Mouse (Mus musculus) MEL (cell line): ENCODE data around the gene Atp6v1g1. TPM values are rescaled to one million over a fixed set of nuclear protein-coding genes. Genes with fewer than 3 reads are reported as not detected.

Experiments
- DNase-seq: peaks from one replicate; pipeline ENCODE4 v3.0.0; 2011; ENCODE audit warnings: low read depth, low spot score
- H3K27ac ChIP-seq: 2 replicates; pipeline ENCODE4 v1.5.1; 2012; ENCODE audit warnings: low read depth, mild to moderate bottlenecking, control low read depth, low read length, moderate library complexity; ENCODE audit not compliant: control insufficient read depth
- H3K27me3 ChIP-seq, 2 experiments: fragments of 150-350 bp in 1 of 2; sonication (generic) in 1 of 2; 2 replicates each; pipeline ENCODE4 v1.6.1; 2012; ENCODE audit warnings: low read length in 2 of 2, mild to moderate bottlenecking in 2 of 2, improper control_type of control experiment in 1 of 2, moderate library complexity in 1 of 2; ENCODE audit not compliant: insufficient read depth in 2 of 2, control insufficient read depth in 1 of 2
- H3K36me3 ChIP-seq, 2 experiments: 2 replicates each; pipeline ENCODE4 v1.6.1; 2012 to 2014; ENCODE audit warnings: low read length in 2 of 2, improper control_type of control experiment in 1 of 2, inconsistent platforms in 1 of 2, mild to moderate bottlenecking in 1 of 2; ENCODE audit not compliant: insufficient read depth in 2 of 2, control insufficient read depth in 1 of 2
- H3K4me1 ChIP-seq, 2 experiments: fragments of 150-350 bp in 1 of 2; sonication (generic) in 1 of 2; 2 replicates each; pipeline ENCODE4 v1.6.1; 2012; ENCODE audit warnings: low read length in 2 of 2, improper control_type of control experiment in 1 of 2, mild to moderate bottlenecking in 1 of 2; ENCODE audit not compliant: insufficient read depth in 2 of 2, control insufficient read depth in 1 of 2
- H3K4me3 ChIP-seq, 2 experiments: fragments of 150-350 bp in 1 of 2; sonication (generic) in 1 of 2; 2 replicates each; pipeline ENCODE4 v1.5.1; 2012; ENCODE audit warnings: low read depth in 2 of 2, low read length in 2 of 2, mild to moderate bottlenecking in 2 of 2, moderate library complexity in 2 of 2, control low read depth in 1 of 2, improper control_type of control experiment in 1 of 2; ENCODE audit not compliant: control insufficient read depth in 1 of 2, insufficient read depth in 1 of 2
- H3K79me2 ChIP-seq: 2 replicates; pipeline ENCODE4 v1.6.1; 2012; ENCODE audit warnings: mild to moderate bottlenecking, low read length, moderate library complexity; ENCODE audit not compliant: control insufficient read depth, poor library complexity, insufficient read depth
- H3K9ac ChIP-seq: 2 replicates; pipeline ENCODE4 v1.6.1; 2012; ENCODE audit warnings: low read depth, mild to moderate bottlenecking, control low read depth, low read length, moderate library complexity; ENCODE audit not compliant: control insufficient read depth, poor library complexity, severe bottlenecking
- H3K9me3 ChIP-seq: fragments of 150-350 bp; sonication (generic); replicated peaks from 2 replicates; pipeline ENCODE4 v1.6.1; 2012; ENCODE audit warnings: mild to moderate bottlenecking, low read length, improper control_type of control experiment, moderate library complexity; ENCODE audit not compliant: insufficient read depth
- BHLHE40 ChIP-seq: IDR thresholded peaks from 2 replicates; pipeline ENCODE4 v1.6.1; 2012; ENCODE audit warnings: low read depth, mild to moderate bottlenecking, inconsistent platforms, low read length, improper control_type of control experiment, borderline replicate concordance
- CHD1 ChIP-seq: IDR thresholded peaks from 2 replicates; pipeline ENCODE4 v1.6.1; 2012; ENCODE audit warnings: low read depth, mild to moderate bottlenecking, inconsistent platforms, low read length, improper control_type of control experiment
- CHD2 ChIP-seq: IDR thresholded peaks from 2 replicates; pipeline ENCODE4 v1.6.1; 2011; ENCODE audit warnings: low read length, improper control_type of control experiment
- ELF1 ChIP-seq: IDR thresholded peaks from 2 replicates; pipeline ENCODE4 v1.6.1; 2014; ENCODE audit warnings: low read depth, mild to moderate bottlenecking, inconsistent platforms, low read length, improper control_type of control experiment, moderate library complexity
- EP300 ChIP-seq, 2 experiments: IDR thresholded peaks; 2 replicates each; pipeline ENCODE4 v1.6.1; 2011; ENCODE audit warnings: improper control_type of control experiment in 2 of 2, low read length in 2 of 2, low read depth in 1 of 2, mild to moderate bottlenecking in 1 of 2
- GATA1 ChIP-seq: IDR thresholded peaks from 2 replicates; pipeline ENCODE4 v1.6.1; 2011; ENCODE audit warnings: low read depth, low read length, improper control_type of control experiment
- JUND ChIP-seq: IDR thresholded peaks from 2 replicates; pipeline ENCODE4 v1.6.1; 2011; ENCODE audit warnings: low read depth, mild to moderate bottlenecking, improper control_type of control experiment, low read length
- KAT2A ChIP-seq: conservative IDR thresholded peaks from 2 replicates; pipeline ENCODE4 v1.6.1; 2012; ENCODE audit warnings: low read depth, low read length, improper control_type of control experiment, inconsistent platforms
- MAFK ChIP-seq: IDR thresholded peaks from 2 replicates; pipeline ENCODE4 v1.6.1; 2011; ENCODE audit warnings: low read depth, mild to moderate bottlenecking, low read length, improper control_type of control experiment, borderline replicate concordance
- MAZ ChIP-seq: IDR thresholded peaks from 2 replicates; pipeline ENCODE4 v1.6.1; 2012; ENCODE audit warnings: low read depth, mild to moderate bottlenecking, inconsistent platforms, low read length, improper control_type of control experiment
- MYB ChIP-seq: IDR thresholded peaks from 2 replicates; pipeline ENCODE4 v1.6.1; 2011; ENCODE audit warnings: mild to moderate bottlenecking, low read depth, low read length, improper control_type of control experiment
- MYC ChIP-seq: IDR thresholded peaks from 2 replicates; pipeline ENCODE4 v1.6.1; 2011; ENCODE audit warnings: low read depth, mild to moderate bottlenecking, low read length, improper control_type of control experiment, moderate library complexity
- NELFE ChIP-seq: IDR thresholded peaks from 2 replicates; pipeline ENCODE4 v1.6.1; 2011; ENCODE audit warnings: low read depth, low read length, improper control_type of control experiment
- POLR2A ChIP-seq, 2 experiments: IDR thresholded peaks; 2 replicates each; pipeline ENCODE4 v1.6.1; 2011 to 2012; ENCODE audit warnings: low read length in 2 of 2, mild to moderate bottlenecking in 2 of 2, control low read depth in 1 of 2, improper control_type of control experiment in 1 of 2, low read depth in 1 of 2, moderate library complexity in 1 of 2; ENCODE audit not compliant: control insufficient read depth in 1 of 2, insufficient read depth in 1 of 2, poor library complexity in 1 of 2
- POLR2AphosphoS5 ChIP-seq: IDR thresholded peaks from 2 replicates; pipeline ENCODE4 v1.6.1; 2012; ENCODE audit warnings: low read depth, borderline replicate concordance, mild to moderate bottlenecking, inconsistent platforms, low read length, moderate library complexity, mixed read lengths
- RAD21 ChIP-seq: IDR thresholded peaks from 2 replicates; pipeline ENCODE4 v1.6.1; 2011; ENCODE audit warnings: mild to moderate bottlenecking, low read depth, low read length, improper control_type of control experiment
- SMC3 ChIP-seq: IDR thresholded peaks from 2 replicates; pipeline ENCODE4 v1.6.1; 2011; ENCODE audit warnings: low read depth, low read length, improper control_type of control experiment
- TAL1 ChIP-seq: IDR thresholded peaks from 2 replicates; pipeline ENCODE4 v1.6.1; 2012; ENCODE audit warnings: mild to moderate bottlenecking, inconsistent platforms, low read length, moderate library complexity, mixed read lengths
- TBP ChIP-seq: IDR thresholded peaks from 2 replicates; pipeline ENCODE4 v1.8.0; 2011; ENCODE audit warnings: low read depth, low read length, improper control_type of control experiment
- UBTF ChIP-seq: IDR thresholded peaks from 2 replicates; pipeline ENCODE4 v1.6.1; 2012; ENCODE audit warnings: low read depth, mild to moderate bottlenecking, inconsistent platforms, low read length, improper control_type of control experiment, moderate library complexity, borderline replicate concordance; ENCODE audit not compliant: insufficient read depth
- polyA plus RNA-seq, 2 experiments: library from polyadenylated mRNA; stranded (reverse) in 1 of 2; unstranded in 1 of 2; fragments of >175 nt in 1 of 2; fragments of >200 nt in 1 of 2; gene quantifications; 2 replicates each; pipeline versions ENCODE4 v1.2.1 to v1.2.4; 2012; ENCODE audit warnings: low replicate concordance in 2 of 2, low read depth in 1 of 2; ENCODE audit not compliant: insufficient read length in 2 of 2, insufficient read depth in 1 of 2, missing spikeins in 1 of 2
- total RNA-seq: library from RNA; depleted of rRNA; stranded (reverse); fragments of 300-350 nt; gene quantifications from 2 replicates; pipeline ENCODE4 v1.2.3, GENCODE M21; 2012

The Atp6v1g1 gene
- total and polyA plus RNA-seq, 3 experiments, result 122 to 164 TPM; not detected in 1

DNA sequence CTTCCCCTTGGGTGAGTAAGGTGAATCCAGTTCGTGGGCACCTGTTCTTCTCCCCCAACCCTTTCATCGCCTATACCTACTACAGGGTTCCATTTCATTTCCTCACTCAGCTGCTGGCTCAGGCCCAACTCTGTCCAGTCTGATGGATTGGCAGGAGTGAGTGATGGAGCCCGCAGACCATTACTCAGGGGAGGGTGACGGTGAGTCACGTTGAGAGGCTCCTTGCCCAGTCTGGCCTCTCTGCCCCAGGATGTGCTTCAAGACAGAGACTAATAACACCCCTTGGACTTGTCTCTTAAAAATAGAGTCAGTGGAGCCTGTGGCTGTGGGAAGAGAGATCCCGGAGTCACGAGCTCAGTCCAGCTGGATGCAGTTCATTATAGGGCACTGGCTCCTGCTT lies 14.2 kb upstream of the Atp6v1g1 start:
- Histone ChIP-seq H3K4me1 (no peaks in the 10 kb centered on the region), H3K27me3 (no peaks in the 10 kb centered on the region)
- TF ChIP-seq TAL1 (no peak), SMC3 (no peak), CHD1 (no peak), RAD21 (no peak), MYB (no peak), MYC (no peak), ELF1 (no peak), MAZ (no peak), KAT2A (no peak), NELFE (no peak), BHLHE40 (no peak), POLR2A (IDR thresholded peaks at IDR 0.05; ENCODE audit: control insufficient read depth in 1 of 2, insufficient read depth in 1 of 2, low read depth in 1 of 2, low read length in 2 of 2, poor library complexity in 1 of 2) (no peak), MAFK (no peak), TBP (no peak), UBTF (no peak), POLR2AphosphoS5 (no peak), GATA1 (no peak), JUND (no peak)
- TF ChIP-seq, all 39 proteins: peak for 0

DNA sequence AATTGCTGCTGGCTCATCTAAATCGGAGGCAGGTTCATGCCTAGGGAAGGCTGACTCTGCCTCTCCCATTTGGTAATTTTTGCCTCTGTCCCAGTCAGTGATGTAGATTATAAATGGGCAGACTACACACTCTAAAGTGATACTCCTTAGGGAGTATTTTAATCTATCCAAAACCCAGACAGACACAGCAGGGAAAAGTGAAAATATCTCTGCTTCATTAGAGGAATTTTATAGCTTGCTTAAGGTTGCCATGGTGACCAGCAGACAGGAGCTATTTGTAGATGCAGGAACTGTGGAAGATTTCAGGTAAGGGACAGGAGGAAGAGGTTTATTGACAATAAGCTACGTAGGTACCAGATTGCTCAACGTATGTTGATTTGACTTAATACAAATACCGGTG lies 7.0 kb upstream of the Atp6v1g1 start:
- H3K27ac ChIP-seq, result no peak overlapping the region

More for the DNA sequence above, 14.2 kb upstream of the Atp6v1g1 start:
- Histone ChIP-seq H3K9ac (no peak overlapping the region), H3K9me3 (no peaks in the 10 kb centered on the region), H3K79me2 (no peaks in the 10 kb centered on the region), H3K36me3 (no peaks in the 10 kb centered on the region), H3K27ac (no peak overlapping the region), H3K4me3 (no peak overlapping the region)
- DNase-seq, result no peak

More for the DNA sequence above, 7.0 kb upstream of the Atp6v1g1 start:
- DNase-seq, result no peak
- no peaks in the 10 kb centered on the region for H3K9me3 ChIP-seq
- no peak overlapping the region for H3K9ac ChIP-seq
- H3K27me3 ChIP-seq, result no peaks in the 10 kb centered on the region; a peak in 1 of 4 replicates
- no peaks in the 10 kb centered on the region for H3K4me1 ChIP-seq
- TF ChIP-seq CHD2 (no peak), EP300 (IDR thresholded peaks at IDR 0.05; ENCODE audit: low read depth in 1 of 2, low read length in 2 of 2) (no peak)
- H3K4me3 ChIP-seq, result no peak overlapping the region
- no peaks in the 10 kb centered on the region for H3K79me2 ChIP-seq
- H3K36me3 ChIP-seq, result no peaks in the 10 kb centered on the region
